Mouse (Mus musculus) hindbrain, embryonic 14.5 days (tissue): ENCODE data around the gene Pde4d. TPM values are rescaled to one million over a fixed set of nuclear protein-coding genes. Genes with fewer than 3 reads are reported as not detected.

Experiments used
- ATAC-seq: fragments of 200-750 bp; cut with Nextera tagmentation; 2 replicates; pipeline ENCODE4 v1.8.0; 2017; ENCODE audit warnings: moderate number of reproducible peaks, mild to moderate bottlenecking, moderate TSS enrichment, moderate library complexity; ENCODE audit not compliant: low FRiP score
- DNase-seq: peaks from one replicate; pipeline ENCODE4 v3.0.0-alpha.2; 2015; ENCODE audit warnings: low spot score
- H3K27ac ChIP-seq: fragments of 300-500 bp; sonication (generic); 2 replicates; pipeline ENCODE4 v1.5.1; 2014; ENCODE audit warnings: mild to moderate bottlenecking, moderate library complexity
- H3K27me3 ChIP-seq: fragments of 300-500 bp; sonication (generic); 2 replicates; pipeline ENCODE4 v1.6.1; 2014; ENCODE audit warnings: mild to moderate bottlenecking, low read length, mixed read lengths; ENCODE audit not compliant: control insufficient read depth, insufficient read depth
- H3K36me3 ChIP-seq: fragments of 300-500 bp; sonication (generic); replicated peaks from 2 replicates; pipeline ENCODE4 v1.6.1; 2014; ENCODE audit not compliant: control insufficient read depth, insufficient read depth
- H3K4me1 ChIP-seq: fragments of 300-500 bp; sonication (generic); replicated peaks from 2 replicates; pipeline ENCODE4 v1.6.1; 2014; ENCODE audit warnings: antibody characterized with exemption, low read length, mixed read lengths; ENCODE audit not compliant: control insufficient read depth, insufficient read depth
- H3K4me2 ChIP-seq: fragments of 300-500 bp; sonication (generic); replicated peaks from 2 replicates; pipeline ENCODE4 v1.6.1; 2014; ENCODE audit warnings: mild to moderate bottlenecking, moderate library complexity
- H3K4me3 ChIP-seq: fragments of 300-500 bp; sonication (generic); replicated peaks from 2 replicates; pipeline ENCODE4 v1.5.1; 2014; ENCODE audit warnings: mild to moderate bottlenecking, low read length
- H3K9ac ChIP-seq: fragments of 300-500 bp; sonication (generic); 2 replicates; pipeline ENCODE4 v1.6.1; 2014
- H3K9me3 ChIP-seq: fragments of 300-500 bp; sonication (generic); 2 replicates; pipeline ENCODE4 v1.6.1; 2016; ENCODE audit warnings: low read length; ENCODE audit not compliant: control insufficient read depth
- WGBS: fragments of 180-500 bp; shearing (Covaris S2); extraction: QIAGEN DNeasy Blood & Tissue Kit; methylation state at CpG from one replicate; pipeline ENCODE4 v1.1.7; 2014; 5-methylcytosine and 5-hydroxymethylcytosine counted together
- microRNA counts: library from miRNA; unstranded; fragments of <30 nt; microRNA quantifications from one replicate; lab custom pipeline; 2016
- microRNA-seq: library from miRNA; unstranded; fragments of <30 nt; microRNA quantifications from one replicate; pipeline ENCODE4, GENCODE M21; 2016
- polyA plus RNA-seq: library from polyadenylated mRNA; unstranded; fragments of >200 nt; fragmentation: Nextera tagmentation; extraction: Ambion mirVana; gene quantifications from 2 replicates; pipeline ENCODE4 v1.2.1, GENCODE M21; 2014

The Pde4d gene
- polyA plus RNA-seq, 1 experiment from 2014 or later: 23.2 TPM

DNA sequence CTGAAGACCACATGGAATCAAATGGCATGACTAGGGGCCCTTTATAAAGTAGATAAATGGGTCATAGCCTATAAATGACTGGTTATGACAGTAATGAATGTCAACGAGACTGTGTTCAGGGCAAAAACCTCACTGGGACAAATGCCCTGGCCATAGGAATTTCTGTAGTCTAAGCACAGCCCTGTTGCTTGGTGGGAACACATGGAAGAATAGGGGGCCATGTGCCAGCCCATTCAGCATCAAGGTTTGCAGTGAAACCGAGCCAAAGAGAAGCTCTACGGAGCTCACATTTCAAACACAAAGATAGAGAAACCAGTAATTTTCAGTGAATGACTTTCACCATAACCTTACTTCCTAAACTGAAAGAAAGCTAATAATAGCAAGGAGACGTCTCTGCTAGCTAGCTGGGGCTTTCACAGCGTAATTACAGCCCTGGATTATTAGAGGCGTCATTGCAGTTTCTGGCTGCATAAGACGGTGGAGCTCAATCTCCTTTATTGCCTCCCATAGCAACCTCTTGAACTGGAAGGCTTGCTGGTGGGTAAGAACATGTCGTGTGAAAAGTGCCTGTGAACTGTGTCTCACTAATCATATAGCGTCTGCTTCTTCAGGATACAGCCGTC, 1533.2 kb downstream of the Pde4d start:
- WGBS: 68% methylated on average over 10 of the region's 10 CpGs

DNA sequence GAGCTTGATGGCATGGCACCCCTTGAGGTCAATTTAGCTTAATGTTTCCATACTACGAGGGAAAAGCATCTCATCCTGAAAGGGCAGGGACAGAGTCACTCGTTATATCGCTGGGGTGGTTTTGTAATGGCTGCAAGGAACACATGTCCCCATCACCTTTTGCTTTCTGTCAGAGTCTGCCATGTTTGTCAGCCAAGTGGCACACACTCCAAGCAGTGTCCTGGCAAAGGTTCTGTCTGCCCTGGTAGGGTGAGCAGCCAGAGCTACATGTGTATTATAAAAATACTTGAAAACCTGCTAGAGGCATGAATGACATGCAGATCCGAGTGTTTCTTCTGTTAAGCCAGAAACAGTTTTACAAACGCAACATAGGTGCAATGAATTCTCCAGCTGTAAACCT, 1535.7 kb downstream of the Pde4d start:
- Histone ChIP-seq H3K9ac (no peak overlapping the region), H3K27me3 (no peaks in the 10 kb centered on the region), H3K4me3 (no peak overlapping the region), H3K36me3 (no peaks in the 10 kb centered on the region), H3K27ac (no peak overlapping the region), H3K9me3 (no peaks in the 10 kb centered on the region), H3K4me2 (no peak overlapping the region), H3K4me1 (no peaks in the 10 kb centered on the region)
- DNase-seq (no peak), ATAC-seq (no peak)
- WGBS: 89% methylated on average over 5 of the region's 5 CpGs

More for the DNA sequence above, 1533.2 kb downstream of the Pde4d start:
- Histone ChIP-seq H3K9me3 (no peaks in the 10 kb centered on the region), H3K9ac (no peak overlapping the region), H3K27ac (peak overlapping the region; percentile 24; the same call in 1 of the 2 replicates), H3K36me3 (no peaks in the 10 kb centered on the region), H3K4me2 (no peak overlapping the region), H3K4me1 (no peaks in the 10 kb centered on the region), H3K4me3 (no peak overlapping the region), H3K27me3 (no peaks in the 10 kb centered on the region)
- ATAC-seq (no peak), DNase-seq (no peak)

DNA sequence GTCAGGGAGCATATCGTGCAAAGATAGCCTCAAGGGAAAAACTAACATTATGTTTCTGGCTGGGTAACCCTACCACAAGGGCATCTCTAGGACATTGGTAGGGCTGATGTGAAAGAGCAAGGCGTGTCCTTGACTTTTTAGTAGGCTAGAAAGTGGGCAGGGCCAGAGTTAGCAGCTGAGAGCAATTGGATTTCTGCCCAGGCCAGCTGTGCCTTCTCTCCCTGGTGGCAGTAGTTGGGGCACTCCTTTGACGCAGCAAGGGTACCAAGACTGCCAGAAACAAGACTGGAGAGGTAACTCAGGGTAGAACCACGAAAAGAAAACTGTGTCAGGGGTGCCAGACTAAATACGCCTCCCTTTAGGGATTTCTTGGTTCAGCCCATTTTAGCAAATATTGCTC, 1536.1 kb downstream of the Pde4d start:
- H3K27ac ChIP-seq: no peak overlapping the region
- H3K27me3 ChIP-seq: no peaks in the 10 kb centered on the region
- H3K4me1 ChIP-seq: no peaks in the 10 kb centered on the region
- H3K4me2 ChIP-seq: no peak overlapping the region
- H3K9me3 ChIP-seq: no peaks in the 10 kb centered on the region
- ATAC-seq (no peak), DNase-seq (no peak)
- H3K9ac ChIP-seq: no peak overlapping the region
- no peak overlapping the region for H3K4me3 ChIP-seq
- no peaks in the 10 kb centered on the region for H3K36me3 ChIP-seq
- WGBS: 71% methylated on average over 5 of the region's 5 CpGs

DNA sequence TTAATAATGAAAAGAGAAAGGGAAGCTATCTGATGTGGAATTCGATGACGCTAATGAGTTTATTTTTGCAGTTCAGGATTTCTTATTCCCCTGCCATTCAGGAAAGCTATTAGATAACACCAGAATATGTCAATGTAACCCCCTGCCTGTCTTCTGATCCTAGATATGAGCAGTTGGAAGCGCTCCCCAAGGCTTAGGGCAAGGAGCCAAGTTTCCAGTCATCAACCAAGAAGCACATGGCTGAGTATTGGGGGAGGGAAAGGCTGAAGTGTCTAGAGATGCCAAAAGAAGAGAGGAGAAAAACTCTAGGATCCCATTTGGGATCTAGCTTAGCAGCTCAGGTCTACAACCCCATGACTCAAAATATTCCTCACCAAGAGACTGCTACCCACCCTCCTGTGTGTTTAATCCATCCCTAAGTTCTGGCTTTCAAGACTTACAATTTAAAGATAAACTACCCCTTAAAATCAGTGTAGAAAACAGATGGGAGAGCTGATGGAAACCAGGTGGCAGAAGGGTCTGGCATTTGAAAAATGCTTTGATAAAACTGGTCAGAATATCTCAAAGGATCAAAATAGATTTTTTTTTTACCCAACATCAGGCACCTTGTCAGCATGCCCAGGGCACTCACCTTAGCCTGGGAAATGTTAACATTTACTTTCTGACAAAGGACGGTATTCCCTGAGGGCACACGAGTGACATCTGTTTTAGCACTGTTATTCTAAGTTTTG, 1543.2 kb downstream of the Pde4d start:
- H3K4me3 ChIP-seq: no peak overlapping the region
- no peak overlapping the region for H3K9ac ChIP-seq
- H3K9me3 ChIP-seq: no peaks in the 10 kb centered on the region
- no peak overlapping the region for H3K4me2 ChIP-seq
- H3K27me3 ChIP-seq: no peaks in the 10 kb centered on the region
- DNase-seq: peak; percentile 64
- H3K36me3 ChIP-seq: no peaks in the 10 kb centered on the region
- 80% methylated on average over 5 of the region's 5 CpGs for WGBS
- H3K27ac ChIP-seq: no peak overlapping the region
- ATAC-seq: no peak
- no peaks in the 10 kb centered on the region for H3K4me1 ChIP-seq

DNA sequence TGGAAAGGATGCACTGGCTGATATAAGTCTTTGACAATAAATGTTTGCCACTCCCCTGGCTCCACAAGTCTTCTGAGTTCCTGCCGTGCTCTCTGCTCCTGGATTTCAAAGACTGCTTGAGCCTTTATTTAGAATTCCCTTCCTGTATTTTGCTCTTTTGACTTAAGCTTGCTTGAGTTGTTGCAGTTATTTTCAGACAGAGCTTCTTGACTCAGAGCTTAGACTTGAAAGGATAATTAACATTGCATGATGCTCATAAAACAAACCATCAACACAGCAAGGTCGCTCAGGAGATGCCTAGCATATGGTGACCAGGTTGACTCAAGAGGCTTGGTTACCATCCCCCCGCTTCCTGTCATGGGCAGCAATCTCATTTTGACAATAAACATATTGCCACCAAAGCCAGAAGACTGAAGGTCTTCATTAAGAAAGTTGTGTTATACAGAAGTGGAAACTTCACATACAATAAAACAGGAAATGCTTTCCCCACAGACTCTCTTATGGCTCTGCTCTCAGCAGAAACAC, 1544.6 kb downstream of the Pde4d start:
- Histone ChIP-seq H3K27ac (no peak overlapping the region), H3K9me3 (no peaks in the 10 kb centered on the region), H3K27me3 (no peaks in the 10 kb centered on the region), H3K9ac (no peak overlapping the region), H3K4me1 (no peaks in the 10 kb centered on the region), H3K4me2 (no peak overlapping the region), H3K4me3 (no peak overlapping the region), H3K36me3 (no peaks in the 10 kb centered on the region)
- no peak for DNase-seq
- 85% methylated on average over 3 of the region's 3 CpGs for WGBS
- ATAC-seq: no peak

DNA sequence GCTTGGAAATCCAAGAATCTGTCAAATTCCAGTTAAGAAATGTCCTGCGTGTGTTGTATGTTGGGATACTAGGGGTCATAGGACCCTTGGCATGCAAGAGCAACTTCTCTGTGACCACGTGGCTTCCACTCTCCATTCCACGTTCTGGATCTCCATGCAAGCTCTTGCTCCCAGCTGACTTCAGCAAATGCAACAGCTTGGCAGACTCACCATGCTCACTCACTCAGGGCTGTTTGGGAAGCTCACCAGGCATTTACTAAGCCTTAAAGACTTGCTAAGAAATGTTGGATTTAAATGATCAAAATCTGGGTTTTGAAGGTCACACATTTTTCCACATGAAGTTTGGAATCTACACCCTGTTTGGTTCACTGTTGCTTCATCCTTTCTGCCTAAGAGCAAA, 1552.3 kb downstream of the Pde4d start:
- H3K4me3 ChIP-seq: no peak overlapping the region
- no peak overlapping the region for H3K9ac ChIP-seq
- H3K27ac ChIP-seq: no peak overlapping the region
- no peaks in the 10 kb centered on the region for H3K27me3 ChIP-seq
- WGBS: 86% methylated on average over 3 of the region's 3 CpGs
- no peaks in the 10 kb centered on the region for H3K36me3 ChIP-seq
- ATAC-seq (no peak), DNase-seq (no peak)
- no peak overlapping the region for H3K4me2 ChIP-seq
- no peaks in the 10 kb centered on the region for H3K9me3 ChIP-seq
- H3K4me1 ChIP-seq: no peaks in the 10 kb centered on the region

MicroRNAs within 50 kb of the gene (microRNA counts, 519-probe panel; counts per million panel counts)
- not detected for microRNA mmu-miR-1904 (lab: Ali Mortazavi, UCI)
- microRNA mmu-miR-582-3p (lab: Ali Mortazavi, UCI): not detected
- microRNA mmu-miR-582-5p (lab: Ali Mortazavi, UCI): 3,282 counts per million, percentile 16 among the panel's probes with 10 or more counts

Small RNAs within 50 kb of the gene (microRNA-seq; reads per million reads assigned to microRNA genes)
- not detected for gene Mir1904
- 38.1 reads per million, percentile 41 among the genes with 10 or more reads in this experiment for gene Mir582

Other genes starting within 250 kb of the Pde4d start
- gene Elovl7, start 235.5 kb upstream of the Pde4d start, polyA plus RNA-seq: 2.5 and 3.0 TPM in 2 replicates
- gene Depdc1b, start 133.6 kb upstream of the Pde4d start, polyA plus RNA-seq: 2.2 and 2.6 TPM in 2 replicates